Mouse (Mus musculus) kidney, adult 2 months (tissue): ENCODE data around the gene Gm45808. TPM values are rescaled to one million over a fixed set of nuclear protein-coding genes. Genes with fewer than 3 reads are reported as not detected.
A peak's percentile ranks its signal among the peaks of the same experiment; 100 is the strongest.

Experiments used
- DNase-seq: peaks from one replicate; pipeline ENCODE4 v3.0.0; 2021
- H3K27ac ChIP-seq: fragments of 200-500 bp; 2 replicates; pipeline ENCODE4 v1.5.1; 2012; ENCODE audit warnings: low read depth, low read length, control low read depth, inconsistent platforms; ENCODE audit not compliant: insufficient read depth
- H3K27me3 ChIP-seq: fragments of 200-500 bp; replicated peaks from 2 replicates; pipeline ENCODE4 v1.6.1; 2012; ENCODE audit warnings: mild to moderate bottlenecking, moderate library complexity, low read length, inconsistent platforms; ENCODE audit not compliant: control insufficient read depth, insufficient read depth
- H3K36me3 ChIP-seq: fragments of 200-500 bp; 2 replicates; pipeline ENCODE4 v1.6.1; 2012; ENCODE audit warnings: mild to moderate bottlenecking, moderate library complexity, low read length, inconsistent platforms; ENCODE audit not compliant: control insufficient read depth, insufficient read depth
- H3K4me1 ChIP-seq: fragments of 200-500 bp; 2 replicates; pipeline ENCODE4 v1.6.1; 2011; ENCODE audit warnings: low read length; ENCODE audit not compliant: control insufficient read depth, insufficient read depth
- H3K4me3 ChIP-seq: fragments of 200-500 bp; 2 replicates; pipeline ENCODE4 v1.5.1; 2011; ENCODE audit warnings: mild to moderate bottlenecking, low read depth, low read length, control low read depth; ENCODE audit not compliant: insufficient read depth
- CTCF ChIP-seq: fragments of 200-500 bp; conservative IDR thresholded peaks from 2 replicates; pipeline ENCODE4 v1.5.1; 2011; ENCODE audit warnings: low read depth, mild to moderate bottlenecking, control low read depth, low read length, moderate library complexity, mixed read lengths; ENCODE audit not compliant: insufficient read depth, insufficient read length
- POLR2A ChIP-seq: fragments of 200-500 bp; IDR thresholded peaks from one replicate; pipeline ENCODE4 v1.6.1; 2011; ENCODE audit warnings: low read depth, low read length, control low read depth
- WGBS: fragments of 180-500 bp; shearing (Covaris S2); methylation state at CpG from one replicate; pipeline ENCODE4 v1.1.7; 2018; 5-methylcytosine and 5-hydroxymethylcytosine counted together
- polyA plus RNA-seq: library from polyadenylated mRNA; depleted of rRNA; stranded (reverse); fragments of >200 nt; gene quantifications from 2 replicates; pipeline ENCODE4 v1.2.3, GENCODE M21; 2012

Gm45808 gene
- polyA plus RNA-seq, 1 experiment: 1.2 TPM

- Histone ChIP-seq H3K4me3 (peak overlapping the region; percentile 90), H3K27ac (peak overlapping the region; percentile 79; the same call in 1 of the 2 replicates), H3K4me1 (peaks cover 15% of the 10 kb centered on the region), H3K27me3 (no peaks in the 10 kb centered on the region), H3K36me3 (no peaks in the 10 kb centered on the region)
- WGBS: 13% methylated on average over 19 of the region's 19 CpGs
- no peak for TF ChIP-seq POLR2A
- TF ChIP-seq CTCF: no peak
- DNase-seq: peak; percentile 23
These were observed 22.7 kb upstream of the Gm45808 start for GRCm38 (mm10) chr7:45509181-45509882.

- no peak overlapping the region for H3K27ac ChIP-seq
- H3K27me3 ChIP-seq: no peaks in the 10 kb centered on the region
- H3K4me3 ChIP-seq: no peak overlapping the region
- TF ChIP-seq POLR2A (no peak), CTCF (no peak)
- WGBS: 71% methylated on average over 6 of the region's 6 CpGs
- H3K4me1 ChIP-seq: peaks cover 15% of the 10 kb centered on the region
- no peak for DNase-seq
- no peaks in the 10 kb centered on the region for H3K36me3 ChIP-seq
These were observed 21.9 kb upstream of the Gm45808 start for GRCm38 (mm10) chr7:45508561-45508960.

- WGBS: 73% methylated on average over 6 of the region's 6 CpGs
- H3K4me1 ChIP-seq: peaks cover 15% of the 10 kb centered on the region
- H3K36me3 ChIP-seq: no peaks in the 10 kb centered on the region; the same call in 1 of the 2 replicates
- peak; percentile 48 for DNase-seq
- no peaks in the 10 kb centered on the region for H3K27me3 ChIP-seq
- H3K4me3 ChIP-seq: no peak overlapping the region
- TF ChIP-seq CTCF: no peak
- no peak for TF ChIP-seq POLR2A
- H3K27ac ChIP-seq: no peak overlapping the region
These were observed 21.0 kb upstream of the Gm45808 start for GRCm38 (mm10) chr7:45507583-45507982.

GRCm38 (mm10) chr7:45498427-45498826, 11.8 kb upstream of the Gm45808 start:
- H3K27ac ChIP-seq: no peak overlapping the region
- WGBS: 98% methylated on average over 6 of the region's 6 CpGs
- DNase-seq: no peak
- H3K4me1 ChIP-seq: no peaks in the 10 kb centered on the region
- no peak overlapping the region for H3K4me3 ChIP-seq
- no peak for TF ChIP-seq POLR2A
- no peak for TF ChIP-seq CTCF
- H3K27me3 ChIP-seq: no peaks in the 10 kb centered on the region
- H3K36me3 ChIP-seq: no peaks in the 10 kb centered on the region; the same call in 1 of the 2 replicates

GRCm38 (mm10) chr7:45494548-45494947, 7.9 kb upstream of the Gm45808 start:
- Histone ChIP-seq H3K4me3 (no peak overlapping the region), H3K4me1 (peaks cover 4% of the 10 kb centered on the region; the same call in 1 of the 2 replicates), H3K27ac (no peak overlapping the region), H3K27me3 (no peaks in the 10 kb centered on the region), H3K36me3 (no peaks in the 10 kb centered on the region; the same call in 1 of the 2 replicates)
- TF ChIP-seq POLR2A: no peak
- no peak for TF ChIP-seq CTCF
- no peak for DNase-seq
- WGBS: 85% methylated on average over 9 of the region's 9 CpGs

GRCm38 (mm10) chr7:45492951-45493350, 6.3 kb upstream of the Gm45808 start:
- Histone ChIP-seq H3K4me3 (no peak overlapping the region), H3K4me1 (peaks cover 10% of the 10 kb centered on the region), H3K27ac (no peak overlapping the region), H3K36me3 (no peaks in the 10 kb centered on the region; the same call in 1 of the 2 replicates), H3K27me3 (no peaks in the 10 kb centered on the region)
- TF ChIP-seq CTCF: no peak
- TF ChIP-seq POLR2A: no peak
- WGBS: 74% methylated on average over 5 of the region's 5 CpGs
- no peak for DNase-seq

- no peak overlapping the region for H3K4me3 ChIP-seq
- TF ChIP-seq POLR2A: no peak
- no peak for TF ChIP-seq CTCF
- H3K27ac ChIP-seq: no peak overlapping the region
- H3K4me1 ChIP-seq: peaks cover 10% of the 10 kb centered on the region
- no peak for DNase-seq
- WGBS: 95% methylated on average over 8 of the region's 8 CpGs
- H3K36me3 ChIP-seq: no peaks in the 10 kb centered on the region; the same call in 1 of the 2 replicates
- H3K27me3 ChIP-seq: no peaks in the 10 kb centered on the region
These were observed 5.7 kb upstream of the Gm45808 start for GRCm38 (mm10) chr7:45492225-45492844.
